Mouse (Mus musculus): ENCODE data around the gene Nfe2l1. TPM values are rescaled to one million over a fixed set of nuclear protein-coding genes. Genes with fewer than 3 reads are reported as not detected.
A peak's percentile ranks its signal among the peaks of the same experiment; 100 is the strongest.

The Nfe2l1 gene
- polyA plus RNA-seq, 1 experiment from 2014 or later: 81.8 TPM

DNA sequence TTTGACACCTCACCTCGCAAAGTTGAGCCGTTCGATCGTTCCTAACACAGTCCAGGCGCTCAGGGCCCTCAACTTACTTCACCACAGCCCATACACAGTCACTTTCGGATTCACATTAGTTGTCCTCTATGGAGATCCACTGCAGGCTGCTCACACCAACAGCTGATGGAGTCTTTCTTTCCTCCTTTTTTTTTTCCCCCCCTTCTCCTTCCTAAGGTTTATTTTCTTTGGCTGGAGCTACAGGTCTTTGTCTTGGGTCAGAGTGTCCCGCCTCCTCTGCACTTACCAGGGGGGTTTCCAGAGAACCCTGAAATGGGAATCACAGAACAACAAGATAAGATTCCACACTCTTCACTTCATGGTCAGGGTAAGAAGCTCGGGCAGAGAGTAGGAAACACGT lies 1.9 kb downstream of the Nfe2l1 start:
- H3K4me2 ChIP-seq (ENCODE audit: low read length): peak overlapping the region; percentile 24
- no peaks in the 10 kb centered on the region for H3K9me3 ChIP-seq (replicated peaks; ENCODE audit: control insufficient read depth, low read length, poor library complexity, severe bottlenecking)
- H3K27ac ChIP-seq (ENCODE audit: low read length): no peak overlapping the region
- no peaks in the 10 kb centered on the region for H3K27me3 ChIP-seq (ENCODE audit: control insufficient read depth, insufficient read depth, low read depth, low read length)
- no peak overlapping the region for H3K4me3 ChIP-seq (ENCODE audit: low read depth, low read length)
- ATAC-seq: no peak
- H3K4me1 ChIP-seq (ENCODE audit: control insufficient read depth, insufficient read depth, low read length): peaks cover 60% of the 10 kb centered on the region
- 83% methylated on average over 9 of the region's 9 CpGs for WGBS
- no peak overlapping the region for H3K9ac ChIP-seq (ENCODE audit: low read depth, low read length)
- H3K36me3 ChIP-seq (ENCODE audit: control insufficient read depth, insufficient read depth, low read length): peaks cover 2% of the 10 kb centered on the region; the same call in 1 of the 2 replicates

GRCm38 (mm10) chr11:96827062-96827581 lies 2.6 kb downstream of the Nfe2l1 start:
- Histone ChIP-seq H3K4me3 (ENCODE audit: low read depth, low read length) (no peak overlapping the region), H3K4me2 (ENCODE audit: low read length) (peak overlapping the region; percentile 21; the same call in 1 of the 2 replicates), H3K27me3 (ENCODE audit: control insufficient read depth, insufficient read depth, low read depth, low read length) (no peaks in the 10 kb centered on the region), H3K9me3 (replicated peaks; ENCODE audit: control insufficient read depth, low read length, poor library complexity, severe bottlenecking) (no peaks in the 10 kb centered on the region), H3K9ac (ENCODE audit: low read depth, low read length) (no peak overlapping the region; the same call in none of the 2 replicates), H3K27ac (ENCODE audit: low read length) (no peak overlapping the region), H3K36me3 (ENCODE audit: control insufficient read depth, insufficient read depth, low read length) (peaks cover 2% of the 10 kb centered on the region; the same call in 1 of the 2 replicates), H3K4me1 (ENCODE audit: control insufficient read depth, insufficient read depth, low read length) (peaks cover 65% of the 10 kb centered on the region)
- no peak for ATAC-seq
- 85% methylated on average over 12 of the region's 12 CpGs for WGBS

DNA sequence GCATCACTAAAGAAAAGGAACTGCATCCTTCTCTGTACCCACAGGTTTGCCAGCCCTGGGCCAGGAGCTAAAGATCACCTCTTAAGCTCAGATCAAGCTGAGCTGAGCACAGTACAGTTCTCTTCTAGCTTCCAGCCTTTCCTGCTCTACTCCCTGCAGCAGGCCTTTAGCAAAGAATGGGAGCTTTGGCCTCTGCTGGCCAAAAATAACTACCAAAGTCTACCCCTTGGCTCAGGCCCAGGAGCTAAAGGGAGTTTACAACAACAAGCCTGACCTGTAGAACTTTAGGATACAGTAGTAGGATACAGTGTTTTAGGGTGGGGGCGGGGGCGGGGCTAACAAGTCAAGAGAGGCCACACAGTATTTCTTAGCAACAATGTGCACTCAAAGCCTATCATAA lies 3.3 kb downstream of the Nfe2l1 start:
- no peak for ATAC-seq
- H3K36me3 ChIP-seq (ENCODE audit: control insufficient read depth, insufficient read depth, low read length): peaks cover 6% of the 10 kb centered on the region
- no peak overlapping the region for H3K27ac ChIP-seq (ENCODE audit: low read length)
- peak overlapping the region; percentile 34; the same call in 1 of the 2 replicates for H3K4me2 ChIP-seq (ENCODE audit: low read length)
- no peaks in the 10 kb centered on the region for H3K27me3 ChIP-seq (ENCODE audit: control insufficient read depth, insufficient read depth, low read depth, low read length)
- 75% methylated on average over 2 of the region's 2 CpGs for WGBS
- H3K4me3 ChIP-seq (ENCODE audit: low read depth, low read length): no peak overlapping the region
- H3K4me1 ChIP-seq (ENCODE audit: control insufficient read depth, insufficient read depth, low read length): peaks cover 65% of the 10 kb centered on the region
- no peaks in the 10 kb centered on the region for H3K9me3 ChIP-seq (replicated peaks; ENCODE audit: control insufficient read depth, low read length, poor library complexity, severe bottlenecking)
- peak overlapping the region; percentile 1; the same call in 1 of the 2 replicates for H3K9ac ChIP-seq (ENCODE audit: low read depth, low read length)

DNA sequence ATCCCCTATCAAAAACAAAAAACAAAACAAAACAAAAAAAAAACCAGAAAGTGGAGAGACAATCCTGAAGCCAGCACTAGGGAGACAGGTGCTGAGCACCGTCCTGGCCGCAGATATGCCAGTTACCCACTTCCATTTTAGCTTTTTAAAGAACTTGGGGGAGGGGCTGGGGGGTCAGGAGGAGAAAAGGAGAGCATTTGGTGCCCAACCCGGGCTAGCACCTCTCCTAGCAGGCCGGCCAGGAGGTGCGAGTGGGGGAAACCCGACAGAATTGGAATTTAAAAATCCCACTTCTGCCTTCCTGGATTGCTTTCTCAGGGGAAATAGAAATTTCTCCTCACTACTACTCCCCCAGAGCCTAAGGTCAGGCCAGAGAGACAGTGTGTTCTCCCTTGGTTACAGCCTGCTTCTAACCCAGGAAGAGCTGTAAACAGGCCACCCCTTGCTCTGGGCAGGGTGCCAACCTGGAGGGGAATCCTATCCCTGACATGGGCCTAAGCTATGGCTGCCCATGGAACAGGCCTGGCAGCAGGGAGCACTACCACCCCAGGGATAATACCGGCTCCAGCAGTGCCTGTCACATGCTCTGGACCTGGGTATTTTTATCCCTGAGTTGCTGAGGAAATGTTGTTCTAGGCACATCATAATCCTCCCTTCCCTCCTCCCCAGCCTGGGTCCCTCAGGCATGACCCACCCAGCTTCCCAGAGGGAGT lies 4.8 kb downstream of the Nfe2l1 start:
- ATAC-seq: no peak
- Histone ChIP-seq H3K9ac (ENCODE audit: low read depth, low read length) (peak overlapping the region; percentile 17; the same call in 1 of the 2 replicates), H3K4me2 (ENCODE audit: low read length) (peak overlapping the region; percentile 96), H3K4me1 (ENCODE audit: control insufficient read depth, insufficient read depth, low read length) (peaks cover 60% of the 10 kb centered on the region), H3K4me3 (ENCODE audit: low read depth, low read length) (no peak overlapping the region; the same call in 1 of the 2 replicates), H3K27me3 (ENCODE audit: control insufficient read depth, insufficient read depth, low read depth, low read length) (no peaks in the 10 kb centered on the region), H3K27ac (ENCODE audit: low read length) (peak overlapping the region; percentile 89), H3K9me3 (replicated peaks; ENCODE audit: control insufficient read depth, low read length, poor library complexity, severe bottlenecking) (no peaks in the 10 kb centered on the region), H3K36me3 (ENCODE audit: control insufficient read depth, insufficient read depth, low read length) (peaks cover 20% of the 10 kb centered on the region)
- 37% methylated on average over 7 of the region's 7 CpGs for WGBS

DNA sequence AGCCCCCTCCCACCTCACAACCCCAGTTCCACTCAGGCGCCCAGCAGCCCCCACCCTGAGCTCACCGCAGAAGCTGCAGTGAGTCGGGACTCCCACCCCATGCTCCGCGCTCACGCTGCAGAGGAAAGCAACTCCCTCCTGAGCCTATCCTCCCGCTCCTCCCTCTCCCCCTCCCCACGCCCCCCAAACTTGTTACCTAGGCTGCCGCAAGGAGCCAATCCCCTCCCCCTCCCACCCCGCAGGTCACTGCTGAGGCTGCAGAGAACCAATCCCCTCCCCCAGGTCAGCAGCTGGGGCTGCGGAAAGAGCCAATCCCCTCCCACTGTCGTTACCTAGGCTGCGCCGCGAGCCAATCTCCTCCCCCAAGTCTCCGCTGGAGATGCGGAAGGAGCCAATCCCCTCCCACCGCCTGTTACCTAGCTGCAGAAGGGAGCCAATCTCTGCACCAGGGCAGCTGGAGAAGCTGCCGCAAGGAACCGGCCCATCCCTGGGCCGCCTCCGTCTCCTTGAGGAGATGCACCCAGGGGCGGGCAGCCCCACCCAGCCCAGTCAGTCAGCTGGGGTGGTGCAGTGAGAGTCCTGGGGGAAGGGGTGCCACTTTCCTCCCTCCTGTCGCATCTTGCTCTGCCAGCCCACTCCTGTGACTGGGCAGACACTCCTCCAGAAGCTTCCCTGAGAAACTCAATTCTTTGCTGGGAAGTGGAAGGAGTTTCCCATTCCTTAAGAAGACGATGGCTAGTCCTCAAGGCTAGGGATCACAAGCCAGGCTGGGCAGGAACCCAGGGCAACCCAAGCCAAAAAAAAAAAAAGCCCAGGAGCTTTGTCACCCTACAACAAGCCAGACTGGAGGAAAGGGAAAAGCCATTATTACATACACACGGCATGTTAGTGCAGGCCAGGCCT lies 5.6 kb downstream of the Nfe2l1 start:
- WGBS: under 1% methylated on average over 23 of the region's 26 CpGs
- Histone ChIP-seq H3K27ac (ENCODE audit: low read length) (peak overlapping the region; percentile 89), H3K4me3 (ENCODE audit: low read depth, low read length) (peak overlapping the region; percentile 54), H3K36me3 (ENCODE audit: control insufficient read depth, insufficient read depth, low read length) (peaks cover 27% of the 10 kb centered on the region), H3K4me2 (ENCODE audit: low read length) (peak overlapping the region; percentile 96), H3K9me3 (replicated peaks; ENCODE audit: control insufficient read depth, low read length, poor library complexity, severe bottlenecking) (no peaks in the 10 kb centered on the region), H3K4me1 (ENCODE audit: control insufficient read depth, insufficient read depth, low read length) (peaks cover 60% of the 10 kb centered on the region), H3K9ac (ENCODE audit: low read depth, low read length) (peak overlapping the region; percentile 74), H3K27me3 (ENCODE audit: control insufficient read depth, insufficient read depth, low read depth, low read length) (no peaks in the 10 kb centered on the region)
- peak; percentile 89 for ATAC-seq

DNA sequence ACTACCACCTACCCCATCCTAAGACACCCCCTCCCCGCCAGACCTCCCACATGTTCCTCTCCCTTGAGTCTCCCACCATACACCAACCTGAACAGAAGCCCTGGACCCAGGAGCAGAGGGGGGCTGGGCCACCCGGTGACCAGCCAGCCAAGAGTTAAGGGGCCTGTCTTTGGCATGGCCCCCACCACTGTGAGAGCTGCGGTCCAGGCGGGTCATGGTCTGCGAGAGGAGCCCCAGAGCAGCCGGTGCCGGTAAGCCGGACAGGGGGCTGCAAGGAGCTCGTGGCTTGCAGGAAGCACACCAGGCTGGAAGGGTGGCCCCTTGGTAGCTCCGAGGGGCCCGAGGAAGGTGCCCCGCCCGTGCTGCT lies 6.3 kb downstream of the Nfe2l1 start:
- peak overlapping the region; percentile 89 for H3K27ac ChIP-seq (ENCODE audit: low read length)
- H3K9me3 ChIP-seq (replicated peaks; ENCODE audit: control insufficient read depth, low read length, poor library complexity, severe bottlenecking): no peaks in the 10 kb centered on the region
- H3K27me3 ChIP-seq (ENCODE audit: control insufficient read depth, insufficient read depth, low read depth, low read length): no peaks in the 10 kb centered on the region
- peak overlapping the region; percentile 74 for H3K9ac ChIP-seq (ENCODE audit: low read depth, low read length)
- peak overlapping the region; percentile 54 for H3K4me3 ChIP-seq (ENCODE audit: low read depth, low read length)
- peak overlapping the region; percentile 96 for H3K4me2 ChIP-seq (ENCODE audit: low read length)
- ATAC-seq: peak; percentile 22; the same call in 1 of the 2 replicates
- H3K4me1 ChIP-seq (ENCODE audit: control insufficient read depth, insufficient read depth, low read length): peaks cover 55% of the 10 kb centered on the region
- peaks cover 33% of the 10 kb centered on the region for H3K36me3 ChIP-seq (ENCODE audit: control insufficient read depth, insufficient read depth, low read length)
- 4% methylated on average over 13 of the region's 13 CpGs for WGBS

DNA sequence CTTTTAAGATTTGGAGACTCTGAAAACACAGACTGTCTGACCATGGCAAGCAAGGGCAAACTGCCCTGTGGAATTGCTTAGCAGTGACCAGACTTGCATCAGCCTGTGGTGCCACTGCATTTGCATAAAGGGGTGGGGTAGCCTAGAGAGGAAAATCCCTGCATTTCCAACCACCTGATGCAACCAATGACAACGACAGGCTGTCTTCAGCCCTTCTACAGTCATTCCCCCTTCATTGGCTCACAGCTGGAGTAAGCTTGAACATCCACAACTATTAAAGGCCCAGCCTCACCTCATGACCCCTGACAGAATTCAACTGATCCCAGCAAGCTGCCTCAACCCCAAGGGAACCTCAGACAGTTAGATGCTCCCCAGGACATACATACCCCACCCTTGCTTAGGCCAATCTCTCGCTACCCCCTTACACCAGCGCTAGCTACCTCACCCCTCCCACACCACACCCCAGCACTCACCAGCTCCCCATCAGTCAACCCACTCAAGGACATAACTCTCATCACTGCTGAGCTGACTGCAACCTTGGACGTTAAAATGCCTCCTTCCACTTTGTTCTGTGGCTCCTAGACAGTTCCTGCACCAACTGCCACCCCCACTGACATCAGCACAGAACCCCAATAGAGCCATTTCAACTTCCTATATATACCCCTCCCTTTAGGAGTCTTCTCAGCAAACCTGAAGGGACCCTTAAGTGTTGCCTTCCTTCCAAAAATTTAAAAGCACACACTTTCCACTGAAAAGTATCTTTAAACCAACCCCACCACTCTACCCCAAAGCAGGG lies 6.9 kb downstream of the Nfe2l1 start:
- Histone ChIP-seq H3K4me2 (ENCODE audit: low read length) (peak overlapping the region; percentile 96), H3K9ac (ENCODE audit: low read depth, low read length) (peak overlapping the region; percentile 74), H3K4me3 (ENCODE audit: low read depth, low read length) (peak overlapping the region; percentile 54), H3K9me3 (replicated peaks; ENCODE audit: control insufficient read depth, low read length, poor library complexity, severe bottlenecking) (no peaks in the 10 kb centered on the region), H3K27me3 (ENCODE audit: control insufficient read depth, insufficient read depth, low read depth, low read length) (no peaks in the 10 kb centered on the region), H3K4me1 (ENCODE audit: control insufficient read depth, insufficient read depth, low read length) (peaks cover 50% of the 10 kb centered on the region), H3K36me3 (ENCODE audit: control insufficient read depth, insufficient read depth, low read length) (peaks cover 39% of the 10 kb centered on the region), H3K27ac (ENCODE audit: low read length) (no peak overlapping the region; the same call in 1 of the 2 replicates)
- WGBS: 29% methylated on average over 4 of the region's 4 CpGs
- ATAC-seq: no peak

GRCm38 (mm10) chr11:96821956-96822355 lies 7.8 kb downstream of the Nfe2l1 start:
- H3K27ac ChIP-seq (ENCODE audit: low read length): no peak overlapping the region
- peaks cover 39% of the 10 kb centered on the region for H3K36me3 ChIP-seq (ENCODE audit: control insufficient read depth, insufficient read depth, low read length)
- no peak overlapping the region for H3K4me3 ChIP-seq (ENCODE audit: low read depth, low read length)
- no peak overlapping the region for H3K4me2 ChIP-seq (ENCODE audit: low read length)
- ATAC-seq: no peak
- H3K9me3 ChIP-seq (replicated peaks; ENCODE audit: control insufficient read depth, low read length, poor library complexity, severe bottlenecking): no peaks in the 10 kb centered on the region
- H3K27me3 ChIP-seq (ENCODE audit: control insufficient read depth, insufficient read depth, low read depth, low read length): no peaks in the 10 kb centered on the region
- WGBS: 94% methylated on average over 10 of the region's 10 CpGs
- no peak overlapping the region for H3K9ac ChIP-seq (ENCODE audit: low read depth, low read length)
- peaks cover 41% of the 10 kb centered on the region for H3K4me1 ChIP-seq (ENCODE audit: control insufficient read depth, insufficient read depth, low read length)
